Mouse (Mus musculus): ENCODE results near the gene Eif1ax.

- no peak for TF ChIP-seq CTCF (conservative IDR thresholded peaks at IDR 0.05; ENCODE audit: low read length)
- no peak for TF ChIP-seq NANOG (IDR thresholded peaks at IDR 0.05; ENCODE audit: borderline replicate concordance, low read length)
Measured at GRCm38 (mm10) chrX:159364506-159364905, 7.5 kb upstream of the Eif1ax start.

All from E14TG2a.4 (cell line).